Mouse (Mus musculus): Measurements from ENCODE around the gene AU022751.
"Not testable (repeated sequence)": the region's sequence is repeated elsewhere in the genome, so short reads cannot be mapped to it uniquely, and the experiment has no call there.

The AU022751 gene

GRCm38 (mm10) chrX:6082954-6083680 is at the start of gene AU022751:
Gene AU022751 (minus strand): TSS chrX:6083419.
- no peak for DNase-seq

- no peak for DNase-seq
These were observed 9.0 kb upstream of the AU022751 start for GRCm38 (mm10) chrX:6091996-6092757.

GRCm38 (mm10) chrX:6091547-6091946 is 8.3 kb upstream of the AU022751 start:
- no peak for DNase-seq

- no peak for DNase-seq
These were observed 21.7 kb downstream of the AU022751 start for GRCm38 (mm10) chrX:6061563-6061962.

GRCm38 (mm10) chrX:6047936-6048614 is 35.1 kb downstream of the AU022751 start:
- not testable (repeated sequence) for DNase-seq

GRCm38 (mm10) chrX:6047066-6047935 is 35.9 kb downstream of the AU022751 start, which contains the start of gene Nudt11:
Gene Nudt11 (plus strand): TSS chrX:6047453.
- DNase-seq: not testable (repeated sequence)

Measured in thymus, postnatal 25 days (tissue).